Mouse (Mus musculus): ENCODE measurements around the gene Rexo5.

DNA sequence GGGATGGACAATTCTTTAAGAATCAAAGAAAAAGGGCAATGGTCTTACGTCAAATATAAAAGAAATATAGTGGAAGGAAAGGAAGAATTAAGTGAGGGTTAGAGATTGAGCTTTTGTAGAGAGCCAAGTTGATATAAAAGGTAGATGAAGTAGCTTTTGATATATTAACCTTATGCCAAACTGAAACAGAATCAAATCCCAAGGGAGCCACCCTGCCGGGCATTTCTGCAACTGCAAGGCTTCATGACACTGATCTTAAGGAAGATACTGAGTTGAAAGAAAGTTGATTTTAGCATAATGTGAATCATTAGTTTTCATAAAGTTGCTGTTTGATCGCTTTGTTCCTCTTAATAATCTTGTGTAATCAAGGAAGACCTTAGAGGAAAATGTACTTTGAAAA, 4.8 kb upstream of the Rexo5 start:
- TF ChIP-seq MYOG (IDR thresholded peaks at IDR 0.05; ENCODE audit: control insufficient read depth, extremely low read depth, insufficient read length) (no peak), MAX (IDR thresholded peaks at IDR 0.05) (no peak), CTCF (IDR thresholded peaks at IDR 0.05; ENCODE audit: control insufficient read depth, insufficient read depth, insufficient read length) (no peak)

All from C2C12 (cell line).